Mouse (Mus musculus) G1E (cell line): Measurements from ENCODE around the gene Gpc6.

ENCODE experiments used
- CTCF ChIP-seq: IDR thresholded peaks from 2 replicates; pipeline ENCODE4 v1.5.1; 2012; ENCODE audit warnings: low read depth, low read length, inconsistent platforms, mixed read lengths
- GATA2 ChIP-seq: IDR thresholded peaks from 2 replicates; pipeline ENCODE4 v1.6.1; 2012; ENCODE audit warnings: low read depth, low read length, inconsistent platforms, borderline replicate concordance
- TAL1 ChIP-seq: conservative IDR thresholded peaks from 2 replicates; pipeline ENCODE4 v1.6.1; 2012; ENCODE audit warnings: low read depth, low read length, inconsistent platforms, mixed read lengths

- TF ChIP-seq CTCF (no peak), TAL1 (no peak), GATA2 (no peak)
Observed at GRCm38 (mm10) chr14:117634238-117634940, 709.3 kb downstream of the Gpc6 start.
